Mouse (Mus musculus) heart, postnatal 0 days (tissue): Measurements from ENCODE around the gene Shpk.

Source experiments
- CTCF ChIP-seq: IDR thresholded peaks from 2 replicates; pipeline ENCODE4 v1.5.1; 2016; ENCODE audit warnings: antibody characterized with exemption, control low read depth, low read depth
- EP300 ChIP-seq: IDR thresholded peaks from 2 replicates; pipeline ENCODE4 v1.6.1; 2016; ENCODE audit warnings: antibody characterized with exemption, low read depth

DNA sequence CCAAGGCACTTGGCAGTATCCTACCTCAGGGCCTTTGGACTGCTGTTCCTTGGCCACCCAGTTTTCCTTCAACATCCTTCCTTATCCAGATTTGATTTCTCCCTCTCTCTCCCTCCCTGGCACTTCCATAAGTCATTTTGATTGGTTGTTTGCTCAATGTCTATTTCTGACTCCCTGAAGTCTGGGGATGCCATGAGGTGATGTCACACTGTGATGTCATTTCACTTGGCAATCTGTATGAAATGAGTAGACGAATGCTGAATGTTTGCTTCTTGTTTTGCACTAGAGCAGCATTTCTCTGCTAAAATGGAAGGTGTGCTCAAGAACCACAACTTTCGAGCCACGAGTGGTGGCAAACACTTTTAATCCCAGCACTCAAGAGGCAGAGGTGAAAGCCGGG is 37.6 kb upstream of the Shpk start:
- TF ChIP-seq CTCF = no peak
- TF ChIP-seq EP300 = no peak
